Mouse (Mus musculus) heart, adult 18-20 months (tissue): ENCODE results near the gene Pdzd2. TPM values are rescaled to one million over a fixed set of nuclear protein-coding genes. Genes with fewer than 3 reads are reported as not detected.
A peak's percentile ranks its signal among the peaks of the same experiment; 100 is the strongest.

Experiments
- DNase-seq, 2 experiments: peaks; one replicate each; pipeline ENCODE4 v3.0.0; 2021 to 2022; ENCODE audit warnings: mixed read lengths in 1 of 2
- total RNA-seq, 2 experiments: library from RNA; stranded (reverse); gene quantifications; 2 replicates each; pipeline ENCODE4 v1.2.3; 2021

Gene Pdzd2
- total RNA-seq, 2 experiments from 2014 or later, result 68.0 to 82.0 TPM

DNA sequence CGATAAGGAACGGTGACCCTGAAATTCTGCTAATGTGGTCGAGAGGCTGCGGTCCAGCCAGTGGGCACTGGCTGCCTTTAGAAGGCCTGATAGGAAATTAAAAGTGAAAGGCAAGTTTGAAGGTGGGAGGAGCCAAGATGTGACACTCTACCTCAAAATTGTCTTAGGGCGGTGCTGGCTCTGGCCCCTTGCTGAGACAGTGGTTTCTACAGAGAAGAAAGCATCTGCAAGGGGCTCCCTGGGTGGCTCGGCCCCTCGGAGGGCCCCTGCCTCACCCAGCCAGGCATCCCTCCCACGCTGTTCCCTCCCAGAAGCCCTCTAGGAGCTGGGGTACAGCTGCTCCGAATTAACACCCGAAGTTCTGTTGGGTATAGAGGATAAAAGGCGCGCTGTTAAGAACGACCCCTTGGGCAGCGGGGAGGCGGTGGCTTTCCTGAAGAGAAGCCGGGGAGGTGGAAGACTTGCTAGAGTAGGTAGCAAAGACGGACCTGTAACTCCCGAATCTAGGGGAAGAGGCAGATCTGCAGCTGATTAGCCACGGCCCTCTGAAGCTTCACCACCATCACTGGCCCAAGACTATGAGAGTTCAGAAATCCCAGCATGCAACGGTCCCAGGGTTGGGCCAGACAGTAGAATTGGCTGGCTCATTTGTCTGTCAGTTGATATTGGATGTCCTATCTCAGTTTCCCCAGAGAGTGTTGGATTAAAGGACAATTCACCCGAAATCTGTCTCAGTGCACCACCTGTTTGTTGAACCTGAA lies 71.8 kb downstream of the Pdzd2 start:
- DNase-seq, result no peak

DNA sequence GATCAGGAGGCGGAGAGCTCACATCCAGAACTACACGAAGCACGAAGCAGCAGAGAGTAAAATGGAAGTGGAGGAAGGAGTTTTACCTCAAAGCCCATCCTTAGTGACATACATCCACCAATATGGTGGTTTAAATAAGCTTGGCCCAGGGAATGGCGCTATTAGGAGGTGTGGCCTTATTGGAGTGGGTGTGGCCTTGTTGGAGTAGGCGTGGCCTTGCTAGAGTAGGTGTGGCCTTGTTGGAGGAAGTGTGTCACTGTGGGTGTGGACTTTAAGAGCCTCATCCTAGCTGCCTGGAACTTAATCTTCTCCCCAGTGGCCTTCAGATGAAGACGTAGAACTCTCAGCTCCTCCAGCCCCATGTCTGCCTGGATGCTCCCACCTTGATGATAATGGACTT lies 73.8 kb downstream of the Pdzd2 start:
- no peak for DNase-seq

DNA sequence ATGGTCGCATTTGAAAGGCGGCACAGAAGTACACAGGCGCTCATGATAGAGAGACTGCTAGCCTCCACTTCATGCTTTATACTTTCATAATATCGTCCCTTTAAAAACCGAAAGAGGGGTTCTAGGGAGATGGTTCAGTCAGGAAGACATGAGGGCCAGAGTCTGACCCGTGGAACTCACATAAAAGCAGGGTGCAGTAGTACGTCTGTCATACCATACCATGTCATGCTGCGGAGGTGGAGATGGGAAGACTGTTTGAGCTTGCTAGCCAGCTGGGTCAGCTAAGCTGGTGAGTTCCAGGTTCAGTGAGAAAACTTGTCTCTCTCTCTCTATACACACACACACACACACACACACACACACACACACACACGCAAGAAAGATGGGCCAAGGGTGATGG lies 76.4 kb downstream of the Pdzd2 start:
- DNase-seq, result no peak

DNA sequence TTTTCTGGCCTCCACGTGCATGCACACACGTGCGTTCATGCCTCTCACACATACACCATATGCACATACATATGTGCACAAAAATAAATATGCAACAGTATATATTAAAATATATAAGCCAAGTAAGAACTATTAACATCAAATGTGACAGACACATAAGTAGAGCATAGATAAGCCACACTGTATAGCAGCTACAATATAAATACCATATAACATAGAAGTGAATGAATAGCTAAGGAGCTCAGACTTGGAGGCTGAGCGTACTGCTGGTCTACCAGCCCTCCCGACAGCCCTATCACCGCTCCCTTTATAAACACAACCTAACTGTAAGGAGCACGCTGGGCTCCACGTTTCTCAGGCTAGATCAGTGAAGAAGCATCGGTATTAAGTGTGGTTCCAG lies 79.4 kb downstream of the Pdzd2 start:
- no peak for DNase-seq

DNA sequence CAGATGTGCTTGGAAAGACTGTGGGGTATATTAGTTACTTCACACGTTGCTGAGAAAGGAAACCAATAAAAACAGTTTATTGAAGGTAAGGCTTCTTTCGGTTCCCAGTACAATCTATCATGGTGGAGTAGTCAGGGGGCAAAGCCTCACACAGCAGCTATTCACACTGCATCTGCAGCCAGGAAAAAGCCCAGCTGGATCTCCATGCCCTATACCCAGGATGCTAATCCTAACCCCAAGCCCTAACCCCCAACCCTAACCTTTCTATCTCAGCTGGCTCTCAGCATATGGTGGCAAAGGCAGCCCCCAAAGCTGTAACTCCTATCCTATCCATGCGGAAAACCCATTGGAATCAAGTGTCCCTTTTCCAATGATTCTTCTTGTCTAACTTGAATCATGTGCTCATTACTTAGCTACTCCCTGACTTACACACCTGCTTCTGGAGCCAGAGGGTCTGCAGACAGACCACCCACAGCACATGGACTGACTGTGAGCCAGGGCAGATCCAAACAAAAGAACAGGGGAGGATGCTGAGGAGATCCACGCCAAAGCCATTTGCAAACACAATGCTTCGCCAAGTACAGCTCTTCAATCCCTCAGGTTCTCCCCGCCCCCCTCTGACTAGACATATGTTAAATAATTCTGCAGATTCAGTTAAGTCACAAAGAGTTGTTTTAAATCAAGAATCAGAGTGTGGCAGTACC lies 83.6 kb downstream of the Pdzd2 start:
- DNase-seq, result no peak

DNA sequence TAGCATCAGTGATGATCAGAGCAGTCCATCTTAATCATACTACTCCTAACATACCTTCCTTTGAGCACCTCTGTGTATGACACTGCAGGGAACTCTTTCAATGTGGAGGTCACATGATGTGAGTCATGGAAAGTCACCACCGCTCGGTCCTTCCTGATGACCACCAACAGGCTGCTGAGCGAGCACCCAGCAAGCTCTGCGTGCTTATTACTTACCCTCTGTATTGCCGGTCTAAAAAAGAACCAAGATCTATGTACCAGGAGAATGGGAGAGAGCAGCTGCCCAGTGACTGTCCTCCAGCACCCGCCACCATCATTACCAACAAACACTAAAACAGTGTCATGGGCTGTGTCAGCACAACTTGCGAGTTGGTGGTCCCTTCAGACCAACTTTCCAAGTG lies 84.4 kb downstream of the Pdzd2 start:
- DNase-seq, result no peak

DNA sequence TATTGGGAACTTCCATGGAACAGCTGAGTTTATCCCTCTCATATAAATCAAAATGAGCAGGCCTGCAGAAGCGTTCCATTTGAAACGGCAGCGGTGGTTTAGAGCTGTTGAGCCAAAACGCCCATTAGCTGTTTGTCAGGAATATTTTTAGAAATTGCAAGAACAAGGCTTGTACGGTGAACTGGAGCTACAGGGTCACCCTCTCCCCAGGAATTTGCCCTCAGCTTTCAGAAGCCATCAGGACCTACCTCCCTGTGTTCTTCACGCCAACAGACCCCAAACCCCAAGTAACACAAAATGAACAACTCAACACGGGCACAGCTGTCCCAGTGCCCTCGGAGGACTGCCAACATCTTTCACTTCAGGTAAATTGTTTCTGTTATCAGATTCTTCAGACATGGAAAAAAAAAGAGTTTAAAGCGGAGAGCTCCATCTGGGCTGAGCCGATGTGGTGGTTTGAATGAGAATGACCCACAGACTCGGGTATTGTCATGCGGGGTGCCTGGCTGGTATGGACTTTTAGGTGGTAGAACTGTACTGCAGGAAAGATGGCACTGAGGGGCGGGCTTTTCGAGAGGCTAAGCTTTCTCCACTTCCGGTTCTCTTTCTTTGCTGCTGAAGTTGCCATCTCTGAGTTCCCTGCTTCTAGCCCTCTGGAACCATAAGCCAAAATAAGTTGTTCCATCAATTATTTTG lies 87.2 kb downstream of the Pdzd2 start:
- DNase-seq, result peak in 1 of 2 experiments; percentile 35

DNA sequence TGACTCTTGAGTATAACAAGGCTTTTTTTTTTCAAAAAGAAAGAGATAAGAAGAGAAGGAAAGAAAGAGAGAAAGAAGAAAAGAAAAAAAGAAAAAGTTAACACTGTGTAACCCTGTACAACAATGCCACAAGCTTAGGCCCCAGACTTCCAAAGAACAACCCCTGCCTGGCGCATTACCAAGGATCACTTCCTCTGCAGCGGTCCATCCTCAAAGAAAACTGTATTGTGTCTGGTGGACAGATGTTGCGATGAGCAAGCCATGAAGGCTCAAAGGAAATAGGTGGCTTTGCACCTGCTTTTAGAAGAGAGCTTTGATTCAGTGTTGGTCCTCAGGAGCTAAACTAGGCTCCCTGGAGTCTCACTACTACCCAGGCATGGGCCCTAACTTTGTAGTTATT lies 89.5 kb downstream of the Pdzd2 start:
- DNase-seq, result no peak

DNA sequence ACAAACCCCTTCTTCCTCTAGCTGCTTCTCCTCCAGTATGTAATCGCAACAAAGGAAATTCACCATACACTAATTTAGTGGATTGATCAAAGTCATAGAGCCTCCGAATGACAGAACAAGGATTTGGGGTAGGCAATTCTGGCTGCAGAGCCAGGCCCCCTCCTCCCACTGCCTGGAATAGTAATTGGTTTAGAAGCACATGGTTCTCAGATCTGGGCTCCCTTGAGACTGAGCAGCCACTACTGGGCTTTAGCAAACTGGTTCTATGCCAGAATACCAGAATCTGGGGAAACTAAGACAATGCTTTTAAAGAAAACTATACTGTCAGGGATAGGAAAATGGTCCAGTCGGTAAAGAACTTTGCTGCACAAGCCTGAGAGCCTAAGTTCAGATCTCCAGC lies 90.0 kb downstream of the Pdzd2 start:
- DNase-seq, result no peak

DNA sequence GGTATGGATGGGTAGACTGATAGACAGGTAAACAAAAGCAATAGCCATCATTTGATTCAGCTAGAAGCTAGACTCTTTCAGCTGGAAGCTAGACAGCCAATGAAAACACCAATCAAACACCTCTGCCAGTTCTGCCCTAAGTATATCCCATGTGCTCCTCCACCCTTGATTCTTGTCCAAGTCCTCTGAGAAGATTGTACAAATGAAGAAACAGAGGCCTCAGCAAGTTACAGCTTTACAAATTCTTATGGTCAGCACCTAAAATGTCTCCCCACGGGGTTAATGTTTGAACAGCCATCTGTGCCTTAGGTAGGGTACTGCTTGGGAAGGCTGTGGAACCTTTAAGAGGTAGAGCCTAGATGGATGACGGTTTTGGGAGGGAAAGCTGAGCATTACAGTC lies 90.6 kb downstream of the Pdzd2 start:
- no peak for DNase-seq

DNA sequence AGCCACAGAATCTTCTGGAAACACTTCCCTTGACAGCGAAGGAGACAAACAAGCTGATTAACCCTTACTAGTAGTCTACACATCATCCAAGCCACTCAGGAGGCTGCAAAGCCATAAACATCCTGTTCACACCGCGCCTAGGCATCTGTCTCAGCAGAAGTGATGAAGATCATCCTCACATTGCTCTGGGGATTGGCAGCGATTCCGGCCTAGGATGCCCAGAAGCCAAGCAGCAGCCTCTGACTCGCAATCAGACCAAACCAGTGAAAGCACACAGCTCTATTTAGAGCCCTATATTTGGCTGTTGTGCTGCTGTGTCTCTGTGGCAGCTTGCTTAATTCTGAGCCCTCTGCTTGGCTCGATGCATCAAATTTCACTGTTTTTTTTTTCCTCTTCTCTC lies 99.0 kb downstream of the Pdzd2 start:
- peak in 1 of 2 experiments; percentile 46 for DNase-seq

DNA sequence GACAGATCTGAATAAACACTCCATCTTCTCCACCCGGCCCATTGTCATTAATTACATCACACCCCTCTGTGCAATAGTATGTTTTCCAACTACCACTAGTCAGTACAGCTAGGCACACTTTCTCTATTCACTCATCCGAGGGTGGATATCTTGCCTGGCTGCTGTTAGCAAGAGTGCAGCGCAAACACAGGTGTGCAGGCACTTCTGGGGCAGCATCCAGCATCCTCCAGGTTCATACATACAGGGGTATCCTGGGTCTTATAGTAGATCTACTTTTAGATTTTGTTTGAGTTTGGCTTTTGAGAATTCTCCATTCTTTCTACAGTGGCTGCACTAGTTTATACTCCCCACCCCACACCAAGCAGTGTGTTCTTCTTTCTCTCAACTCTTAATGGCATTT lies 99.9 kb downstream of the Pdzd2 start:
- DNase-seq, result no peak

DNA sequence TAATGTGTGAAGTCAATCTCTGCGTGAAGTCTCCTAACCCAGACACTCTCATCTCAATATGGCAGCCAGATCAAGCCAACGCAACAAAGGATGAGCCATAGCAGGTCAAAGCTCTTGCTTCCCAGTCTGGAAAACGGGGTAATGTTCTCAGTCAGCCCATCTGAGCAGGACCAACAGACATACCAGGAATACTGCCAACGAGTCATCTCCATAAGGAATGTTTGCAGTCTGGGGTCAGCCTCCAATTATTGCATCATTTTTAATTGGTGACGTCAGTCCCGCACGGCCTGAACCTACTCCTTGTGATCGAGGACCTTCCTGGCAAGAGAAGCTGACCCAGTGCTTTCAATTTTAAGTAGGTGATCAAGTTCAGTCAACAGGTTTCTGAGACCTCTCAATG lies 100.5 kb downstream of the Pdzd2 start:
- DNase-seq, result no peak

DNA sequence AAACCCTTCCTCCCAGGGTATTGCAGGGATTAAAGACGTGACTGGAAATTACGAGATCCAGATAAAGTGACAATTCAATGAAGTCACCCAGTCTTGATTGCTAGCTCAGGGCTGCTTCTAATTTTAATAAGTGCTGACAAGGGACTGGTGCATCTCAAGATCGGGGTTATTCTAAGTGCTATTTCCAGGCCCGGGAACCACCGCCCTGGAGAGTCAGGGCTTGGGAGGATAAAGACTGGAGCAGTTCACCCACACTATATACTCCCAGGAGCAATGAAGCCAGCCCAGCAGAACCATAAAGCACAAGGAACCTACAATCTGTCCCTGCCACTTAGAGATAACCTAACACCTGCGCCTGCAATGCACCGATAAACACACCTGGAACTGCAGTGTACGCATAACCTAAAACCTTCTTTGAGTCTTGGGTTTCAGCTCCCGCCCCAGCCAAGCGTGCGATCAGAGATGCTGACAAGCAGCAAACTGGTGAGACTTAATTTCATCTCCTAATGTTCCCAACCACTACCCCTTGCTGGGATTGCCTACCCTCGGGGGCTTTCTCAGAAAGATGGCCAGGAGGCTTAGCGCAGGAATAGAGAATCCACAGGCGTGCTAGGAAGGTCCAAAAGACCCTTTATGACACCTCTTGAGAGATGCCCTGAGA lies 101.2 kb downstream of the Pdzd2 start:
- no peak for DNase-seq

DNA sequence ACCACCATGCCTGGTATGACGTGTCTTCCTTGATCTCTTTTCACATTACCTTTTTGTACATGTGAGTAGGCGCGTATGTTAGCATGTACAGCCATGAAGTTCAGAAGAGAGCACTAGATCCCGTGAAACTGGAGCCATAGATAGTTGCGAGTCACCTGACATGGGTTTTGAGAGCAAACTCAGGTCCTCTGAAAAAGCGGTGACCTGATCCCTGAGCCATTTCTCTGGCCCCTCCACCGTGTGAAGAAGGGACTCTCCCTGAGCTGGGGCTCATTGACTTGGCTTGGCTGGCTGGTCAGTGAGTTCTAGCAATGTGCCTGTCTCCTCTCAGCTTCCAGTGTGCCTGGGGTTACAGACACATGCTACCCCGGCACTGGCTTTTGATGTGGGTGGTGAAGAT lies 102.2 kb downstream of the Pdzd2 start:
- DNase-seq, result no peak

DNA sequence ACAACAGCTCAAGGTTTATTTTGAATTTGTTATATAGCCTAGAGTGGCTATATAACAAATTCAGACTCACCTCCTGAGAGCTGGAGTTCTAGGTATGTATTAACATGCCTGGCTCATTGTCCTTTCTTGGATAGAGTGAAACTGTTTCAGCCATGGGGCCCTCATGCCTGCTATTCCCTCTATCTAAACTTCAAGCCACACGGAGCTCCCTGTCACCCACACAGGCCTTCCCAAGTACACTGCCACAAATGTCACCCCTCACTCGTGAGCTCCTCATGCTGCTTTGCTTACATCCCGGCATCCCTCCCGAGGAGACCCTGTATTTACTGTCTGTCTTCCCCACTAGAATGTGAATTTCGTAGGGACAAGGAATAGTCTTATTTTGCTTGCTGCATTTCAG lies 103.3 kb downstream of the Pdzd2 start:
- no peak for DNase-seq

DNA sequence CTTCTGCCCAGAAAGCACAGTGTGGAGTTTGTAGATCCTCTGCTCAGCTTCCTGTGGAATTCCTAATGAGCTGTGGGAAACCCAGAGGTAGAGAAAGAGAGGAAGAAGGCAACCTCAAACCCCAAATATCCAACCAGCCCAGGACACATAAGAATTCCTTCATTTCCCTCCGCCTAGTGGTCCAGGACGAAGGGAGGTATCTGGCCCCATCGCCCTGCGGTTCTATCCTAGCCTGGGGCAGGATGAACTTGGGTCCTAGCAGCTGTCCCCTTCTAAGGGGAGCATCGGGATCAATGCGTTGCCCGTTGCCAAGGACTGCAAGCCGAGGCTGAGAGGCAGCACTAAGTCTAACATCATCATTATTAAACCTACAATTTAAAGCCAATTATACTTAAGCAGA lies 104.8 kb downstream of the Pdzd2 start:
- DNase-seq, result no peak

DNA sequence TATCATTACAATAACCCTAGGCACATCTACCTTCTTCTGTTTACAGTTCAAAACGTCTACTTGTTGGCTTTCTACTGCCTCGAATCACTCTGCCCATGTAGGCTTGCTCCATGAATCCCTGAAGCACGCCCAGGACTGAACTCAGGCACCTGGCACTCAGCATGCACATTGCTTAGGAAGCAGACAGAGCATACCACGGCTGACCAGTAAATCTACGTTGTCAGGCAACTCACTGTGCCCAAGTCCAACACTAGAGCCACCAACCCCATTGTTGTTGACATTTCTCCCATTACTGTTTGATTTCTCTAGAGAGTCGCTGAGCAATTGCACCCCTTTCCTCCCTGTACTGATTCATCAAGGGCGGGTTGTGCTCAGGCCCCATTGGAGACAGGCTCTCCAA lies 110.6 kb downstream of the Pdzd2 start:
- no peak for DNase-seq

DNA sequence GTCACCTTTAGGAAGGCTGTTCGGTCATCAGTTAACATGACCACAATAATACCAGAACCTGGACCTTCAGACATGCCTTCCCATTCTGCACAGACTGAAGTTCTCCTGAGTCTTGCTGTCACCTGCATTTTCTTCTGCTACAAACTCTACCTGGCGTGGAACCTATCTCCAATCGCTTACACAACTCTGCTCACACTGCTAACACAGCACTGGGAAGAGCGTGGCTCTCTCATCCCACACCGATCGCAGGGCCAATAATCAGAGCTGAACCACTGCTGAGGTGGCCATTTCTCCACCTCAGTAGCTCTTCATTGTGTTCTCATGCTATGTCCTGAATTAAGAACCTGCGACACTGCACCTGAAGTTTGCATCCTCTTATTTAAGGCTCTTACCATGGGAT lies 111.3 kb downstream of the Pdzd2 start:
- DNase-seq, result no peak

DNA sequence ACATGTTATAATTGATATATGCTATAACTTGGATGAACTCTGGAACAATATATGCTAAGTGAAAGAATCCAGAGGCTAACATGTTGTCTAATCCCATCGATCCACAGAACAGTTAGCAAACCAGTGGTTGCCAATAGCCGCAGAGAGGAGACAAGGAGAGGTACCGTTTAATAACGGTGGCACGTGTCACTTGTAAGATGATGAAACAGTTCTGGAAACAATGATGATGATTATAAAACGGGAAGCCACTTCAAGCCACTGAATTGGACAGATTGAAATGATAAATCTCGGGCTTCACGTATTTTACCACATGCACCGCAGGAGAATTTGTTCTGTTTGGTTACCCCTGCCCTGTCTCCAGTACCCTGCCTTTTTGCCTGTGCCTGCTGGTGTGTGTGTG lies 112.8 kb downstream of the Pdzd2 start:
- no peak for DNase-seq

DNA sequence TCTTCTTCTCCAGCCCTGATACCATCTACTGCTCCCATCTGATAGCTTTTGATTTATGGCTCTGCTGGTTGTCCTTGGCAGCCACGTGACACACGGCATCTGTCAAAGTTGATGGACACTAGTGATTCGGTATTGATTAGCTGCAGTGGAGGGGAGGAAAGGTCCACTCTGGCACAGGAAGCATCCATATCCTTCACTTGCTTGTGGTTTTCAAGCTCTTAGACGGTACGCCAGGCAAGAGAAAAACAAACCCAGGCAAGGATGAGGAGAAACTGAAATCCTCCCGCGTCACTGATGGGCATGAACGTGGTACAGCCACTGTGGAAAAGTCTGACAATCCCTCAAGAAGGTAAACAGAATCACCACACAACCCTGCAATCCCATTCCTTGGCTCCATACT lies 113.6 kb downstream of the Pdzd2 start:
- DNase-seq, result no peak

DNA sequence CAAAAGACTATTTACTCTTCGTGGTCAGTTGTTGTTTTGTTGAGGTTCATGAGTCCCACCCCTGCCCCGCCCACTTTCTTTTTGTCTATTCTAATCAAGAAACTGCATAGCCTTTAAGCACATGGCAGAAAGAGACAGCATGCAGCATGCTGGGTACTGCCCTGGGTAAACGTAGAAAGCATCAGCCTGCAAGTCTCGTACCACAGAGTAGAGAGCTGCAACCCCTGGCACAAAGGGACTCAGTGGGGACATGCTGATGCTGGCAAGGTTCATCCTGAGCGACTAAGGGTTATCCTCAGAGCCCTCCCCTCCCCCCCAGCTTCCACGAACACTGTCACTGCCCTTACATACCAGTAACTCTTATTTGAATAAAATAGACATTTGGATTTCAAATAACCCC lies 114.2 kb downstream of the Pdzd2 start:
- no peak for DNase-seq

DNA sequence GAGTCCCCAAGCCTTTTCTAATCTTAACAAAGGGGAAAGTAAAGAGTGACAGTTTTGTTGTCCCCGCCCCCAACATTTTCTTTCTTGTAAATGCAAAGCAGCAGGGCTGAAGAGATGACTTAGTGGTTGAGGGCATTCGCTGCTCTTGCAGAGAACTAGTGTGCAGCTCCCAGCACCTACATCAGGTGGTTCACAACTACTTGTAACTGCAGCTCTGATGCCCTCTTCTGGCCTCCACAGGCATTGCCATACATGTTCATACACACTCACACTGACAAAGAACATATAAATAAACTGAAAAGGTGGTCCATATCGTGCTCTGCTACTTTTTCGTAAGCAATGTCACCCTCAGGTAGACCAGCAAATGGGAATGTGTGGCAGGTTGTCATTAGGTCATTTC lies 116.2 kb downstream of the Pdzd2 start:
- DNase-seq, result no peak
